Mouse (Mus musculus) MEL (cell line): ENCODE results near the gene Zfp593. TPM values are rescaled to one million over a fixed set of nuclear protein-coding genes. Genes with fewer than 3 reads are reported as not detected.

Source experiments
- DNase-seq: peaks from one replicate; pipeline ENCODE4 v3.0.0; 2011; ENCODE audit warnings: low read depth, low spot score
- H3K27ac ChIP-seq: 2 replicates; pipeline ENCODE4 v1.5.1; 2012; ENCODE audit warnings: low read depth, mild to moderate bottlenecking, control low read depth, low read length, moderate library complexity; ENCODE audit not compliant: control insufficient read depth
- H3K27me3 ChIP-seq, 2 experiments: fragments of 150-350 bp in 1 of 2; sonication (generic) in 1 of 2; 2 replicates each; pipeline ENCODE4 v1.6.1; 2012; ENCODE audit warnings: low read length in 2 of 2, mild to moderate bottlenecking in 2 of 2, improper control_type of control experiment in 1 of 2, moderate library complexity in 1 of 2; ENCODE audit not compliant: insufficient read depth in 2 of 2, control insufficient read depth in 1 of 2
- H3K36me3 ChIP-seq, 2 experiments: 2 replicates each; pipeline ENCODE4 v1.6.1; 2012 to 2014; ENCODE audit warnings: low read length in 2 of 2, improper control_type of control experiment in 1 of 2, inconsistent platforms in 1 of 2, mild to moderate bottlenecking in 1 of 2; ENCODE audit not compliant: insufficient read depth in 2 of 2, control insufficient read depth in 1 of 2
- H3K4me1 ChIP-seq, 2 experiments: fragments of 150-350 bp in 1 of 2; sonication (generic) in 1 of 2; 2 replicates each; pipeline ENCODE4 v1.6.1; 2012; ENCODE audit warnings: low read length in 2 of 2, improper control_type of control experiment in 1 of 2, mild to moderate bottlenecking in 1 of 2; ENCODE audit not compliant: insufficient read depth in 2 of 2, control insufficient read depth in 1 of 2
- H3K4me3 ChIP-seq, 2 experiments: fragments of 150-350 bp in 1 of 2; sonication (generic) in 1 of 2; 2 replicates each; pipeline ENCODE4 v1.5.1; 2012; ENCODE audit warnings: low read depth in 2 of 2, low read length in 2 of 2, mild to moderate bottlenecking in 2 of 2, moderate library complexity in 2 of 2, control low read depth in 1 of 2, improper control_type of control experiment in 1 of 2; ENCODE audit not compliant: control insufficient read depth in 1 of 2, insufficient read depth in 1 of 2
- H3K79me2 ChIP-seq: 2 replicates; pipeline ENCODE4 v1.6.1; 2012; ENCODE audit warnings: mild to moderate bottlenecking, low read length, moderate library complexity; ENCODE audit not compliant: control insufficient read depth, poor library complexity, insufficient read depth
- H3K9ac ChIP-seq: 2 replicates; pipeline ENCODE4 v1.6.1; 2012; ENCODE audit warnings: low read depth, mild to moderate bottlenecking, control low read depth, low read length, moderate library complexity; ENCODE audit not compliant: control insufficient read depth, poor library complexity, severe bottlenecking
- H3K9me3 ChIP-seq: fragments of 150-350 bp; sonication (generic); replicated peaks from 2 replicates; pipeline ENCODE4 v1.6.1; 2012; ENCODE audit warnings: mild to moderate bottlenecking, low read length, improper control_type of control experiment, moderate library complexity; ENCODE audit not compliant: insufficient read depth
- BHLHE40 ChIP-seq: IDR thresholded peaks from 2 replicates; pipeline ENCODE4 v1.6.1; 2012; ENCODE audit warnings: low read depth, mild to moderate bottlenecking, inconsistent platforms, low read length, improper control_type of control experiment, borderline replicate concordance
- CHD1 ChIP-seq: IDR thresholded peaks from 2 replicates; pipeline ENCODE4 v1.6.1; 2012; ENCODE audit warnings: low read depth, mild to moderate bottlenecking, inconsistent platforms, low read length, improper control_type of control experiment
- ETS1 ChIP-seq: IDR thresholded peaks from 2 replicates; pipeline ENCODE4 v1.6.1; 2012; ENCODE audit warnings: low read depth, mild to moderate bottlenecking, inconsistent platforms, low read length, improper control_type of control experiment, moderate library complexity
- GABPA ChIP-seq: IDR thresholded peaks from 2 replicates; pipeline ENCODE4 v1.6.1; 2012; ENCODE audit warnings: low read depth, mild to moderate bottlenecking, inconsistent platforms, low read length, improper control_type of control experiment, moderate library complexity
- MAX ChIP-seq: IDR thresholded peaks from 2 replicates; pipeline ENCODE4 v1.6.1; 2011; ENCODE audit warnings: low read length, improper control_type of control experiment
- MAZ ChIP-seq: IDR thresholded peaks from 2 replicates; pipeline ENCODE4 v1.6.1; 2012; ENCODE audit warnings: low read depth, mild to moderate bottlenecking, inconsistent platforms, low read length, improper control_type of control experiment
- MXI1 ChIP-seq: IDR thresholded peaks from 2 replicates; pipeline ENCODE4 v1.6.1; 2011; ENCODE audit warnings: mild to moderate bottlenecking, low read depth, low read length, improper control_type of control experiment
- MYC ChIP-seq: IDR thresholded peaks from 2 replicates; pipeline ENCODE4 v1.6.1; 2011; ENCODE audit warnings: low read depth, mild to moderate bottlenecking, low read length, improper control_type of control experiment, moderate library complexity
- NELFE ChIP-seq: IDR thresholded peaks from 2 replicates; pipeline ENCODE4 v1.6.1; 2011; ENCODE audit warnings: low read depth, low read length, improper control_type of control experiment
- RAD21 ChIP-seq: IDR thresholded peaks from 2 replicates; pipeline ENCODE4 v1.6.1; 2011; ENCODE audit warnings: mild to moderate bottlenecking, low read depth, low read length, improper control_type of control experiment
- RCOR1 ChIP-seq: IDR thresholded peaks from 2 replicates; pipeline ENCODE4 v1.6.1; 2012; ENCODE audit warnings: low read depth, mild to moderate bottlenecking, inconsistent platforms, low read length, improper control_type of control experiment
- ZC3H11A ChIP-seq: IDR thresholded peaks from 2 replicates; pipeline ENCODE4 v1.6.1; 2012; ENCODE audit warnings: low read depth, mild to moderate bottlenecking, inconsistent platforms, low read length, improper control_type of control experiment
- ZKSCAN1 ChIP-seq: IDR thresholded peaks from 2 replicates; pipeline ENCODE4 v1.6.1; 2012; ENCODE audit warnings: low read depth, mild to moderate bottlenecking, inconsistent platforms, low read length, improper control_type of control experiment, moderate library complexity
- ZNF384 ChIP-seq: IDR thresholded peaks from 2 replicates; pipeline ENCODE4 v1.6.1; 2012; ENCODE audit warnings: low read depth, mild to moderate bottlenecking, inconsistent platforms, low read length, improper control_type of control experiment
- polyA plus RNA-seq, 2 experiments: library from polyadenylated mRNA; stranded (reverse) in 1 of 2; unstranded in 1 of 2; fragments of >175 nt in 1 of 2; fragments of >200 nt in 1 of 2; gene quantifications; 2 replicates each; pipeline versions ENCODE4 v1.2.1 to v1.2.4; 2012; ENCODE audit warnings: low replicate concordance in 2 of 2, low read depth in 1 of 2; ENCODE audit not compliant: insufficient read length in 2 of 2, insufficient read depth in 1 of 2, missing spikeins in 1 of 2
- total RNA-seq: library from RNA; depleted of rRNA; stranded (reverse); fragments of 300-350 nt; gene quantifications from 2 replicates; pipeline ENCODE4 v1.2.3, GENCODE M21; 2012

The Zfp593 gene
- total and polyA plus RNA-seq, 3 experiments = 30.4 to 33.9 TPM; not detected in 1

- no peak for TF ChIP-seq ZKSCAN1
- no peak for TF ChIP-seq ZNF384
- no peak for TF ChIP-seq MYC
- TF ChIP-seq BHLHE40 = no peak
- no peak for TF ChIP-seq ETS1
- no peak for TF ChIP-seq MAZ
- no peak for TF ChIP-seq GABPA
- TF ChIP-seq RAD21 = no peak
- TF ChIP-seq MAX = no peak
- TF ChIP-seq RCOR1 = no peak
- no peak for TF ChIP-seq CHD1
- H3K4me3 ChIP-seq = no peak within 1 kb of the TSS
Observed at GRCm38 (mm10) chr4:134253722-134254324, 8.4 kb upstream of the Zfp593 start, which contains the start of gene Grrp1. TSS of gene Grrp1 (minus strand) at chr4:134254106.

GRCm38 (mm10) chr4:134252911-134253721 is 7.7 kb upstream of the Zfp593 start:
- no peak for DNase-seq
- H3K4me3 ChIP-seq = no peak overlapping the region
- H3K9me3 ChIP-seq = no peaks in the 10 kb centered on the region
- H3K79me2 ChIP-seq = no peaks in the 10 kb centered on the region
- no peaks in the 10 kb centered on the region for H3K27me3 ChIP-seq
- H3K4me1 ChIP-seq = peaks cover 2 to 3% of the 10 kb centered on the region in 2 experiments; a peak in 1 of 4 replicates
- H3K36me3 ChIP-seq = no peaks in the 10 kb centered on the region
- H3K9ac ChIP-seq = no peak overlapping the region
- H3K27ac ChIP-seq = no peak overlapping the region
- TF ChIP-seq MXI1 (no peak), BHLHE40 (no peak), NELFE (no peak), ZC3H11A (no peak)

More at GRCm38 (mm10) chr4:134253722-134254324, 8.4 kb upstream of the Zfp593 start, which contains the start of gene Grrp1:
- H3K4me1 ChIP-seq = peaks cover 2 to 3% of the 10 kb centered on the region in 2 experiments; a peak in 1 of 4 replicates
- H3K9me3 ChIP-seq = no peaks in the 10 kb centered on the region
- H3K36me3 ChIP-seq = no peaks in the 10 kb centered on the region
- H3K27me3 ChIP-seq = no peaks in the 10 kb centered on the region
- no peak for DNase-seq
- no peak within 1 kb of the TSS for H3K27ac ChIP-seq
- H3K79me2 ChIP-seq = no peaks in the 10 kb centered on the region
- H3K9ac ChIP-seq = no peak within 1 kb of the TSS
